Mouse (Mus musculus) layer of hippocampus, adult 2 months (tissue): Measurements from ENCODE around the gene Stk24. TPM values are rescaled to one million over a fixed set of nuclear protein-coding genes. Genes with fewer than 3 reads are reported as not detected.
A peak's percentile ranks its signal among the peaks of the same experiment; 100 is the strongest.

Experiments
- DNase-seq, 2 experiments: peaks; one replicate each; pipeline ENCODE4 v3.0.0; 2022; ENCODE audit warnings: low spot score in 2 of 2
- H3K27ac ChIP-seq: fragments of 200-600 bp; 2 replicates; pipeline ENCODE4 v1.8.1; 2022
- H3K4me3 ChIP-seq: fragments of 200-600 bp; 2 replicates; pipeline ENCODE4 v1.8.1; 2022; ENCODE audit warnings: mild to moderate bottlenecking
- CTCF ChIP-seq: fragments of 200-600 bp; conservative IDR thresholded peaks from 2 replicates; pipeline ENCODE4 v1.8.1; 2022; ENCODE audit warnings: antibody characterized with exemption, mild to moderate bottlenecking, moderate library complexity
- total RNA-seq, 2 experiments: library from RNA; stranded (reverse); gene quantifications; 2 replicates each; pipeline ENCODE4 v1.2.3; 2021

The Stk24 gene
- total RNA-seq, 2 experiments from 2014 or later, result 66.0 to 68.1 TPM

DNA sequence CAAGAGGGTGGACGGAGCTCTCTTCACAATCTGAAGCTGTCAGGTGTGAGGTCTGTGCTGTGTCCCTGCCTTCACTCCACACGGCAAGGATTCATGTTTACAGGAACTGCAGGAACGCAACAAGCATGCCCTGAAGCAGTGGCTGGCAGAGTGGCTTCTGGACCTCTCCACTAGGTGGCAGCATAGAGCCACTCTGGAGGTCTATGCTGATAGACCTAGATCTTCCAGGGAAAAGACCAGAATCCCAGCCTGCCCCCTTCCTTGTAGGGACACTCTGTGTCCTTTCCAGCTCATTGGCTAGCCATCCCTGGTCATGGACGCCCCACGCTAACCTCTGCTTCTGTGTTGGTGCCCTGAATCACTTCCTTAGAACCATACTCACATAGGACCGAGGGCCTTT, 100.7 kb downstream of the Stk24 start:
- TF ChIP-seq CTCF, result peak; percentile 96
- DNase-seq, result peak; percentile 76 to 91
- Histone ChIP-seq H3K4me3 (no peak overlapping the region), H3K27ac (no peak overlapping the region)

DNA sequence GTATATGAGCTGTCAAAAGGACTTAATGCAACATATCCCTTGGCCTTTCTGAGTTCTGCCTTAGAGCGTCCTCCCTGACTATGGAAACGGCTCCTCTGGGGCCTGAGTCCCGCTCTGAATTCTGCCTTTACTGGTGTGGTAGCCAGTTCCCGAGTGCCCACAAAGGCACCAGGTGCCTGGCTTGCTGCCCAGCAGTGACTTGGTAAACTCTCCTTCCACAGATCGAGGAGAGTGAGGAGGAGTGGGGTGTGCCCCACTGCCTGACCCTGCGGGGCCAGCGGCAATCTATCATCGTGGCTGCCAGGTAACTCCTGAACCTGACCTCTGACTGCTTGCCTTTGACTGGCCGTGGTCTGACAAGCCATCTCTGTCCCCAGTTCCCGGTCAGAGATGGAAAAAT, 103.8 kb downstream of the Stk24 start:
- no peak overlapping the region for H3K27ac ChIP-seq
- H3K4me3 ChIP-seq, result no peak overlapping the region
- TF ChIP-seq CTCF, result no peak
- DNase-seq, result no peak

DNA sequence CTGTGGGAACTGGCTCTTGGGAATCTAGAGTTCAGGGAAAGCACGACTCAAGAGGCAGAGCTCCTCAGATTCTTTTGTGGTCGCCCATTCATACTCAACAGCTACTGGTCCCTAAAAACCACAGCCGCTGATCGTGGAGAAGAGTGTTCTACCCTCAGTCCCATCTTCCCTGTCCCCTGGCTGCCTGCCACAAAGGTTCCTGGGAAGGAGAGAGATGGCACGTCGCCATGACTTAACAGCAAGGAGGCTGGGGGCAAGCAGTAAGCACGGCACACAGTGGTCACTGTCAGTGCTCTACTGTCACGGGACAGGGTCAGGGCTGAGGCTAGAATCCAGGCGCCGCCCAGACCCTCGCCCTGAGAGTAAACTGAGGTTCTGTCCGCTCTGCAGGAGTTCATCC, 104.8 kb downstream of the Stk24 start:
- H3K27ac ChIP-seq, result no peak overlapping the region
- H3K4me3 ChIP-seq, result no peak overlapping the region
- no peak for TF ChIP-seq CTCF
- no peak for DNase-seq

DNA sequence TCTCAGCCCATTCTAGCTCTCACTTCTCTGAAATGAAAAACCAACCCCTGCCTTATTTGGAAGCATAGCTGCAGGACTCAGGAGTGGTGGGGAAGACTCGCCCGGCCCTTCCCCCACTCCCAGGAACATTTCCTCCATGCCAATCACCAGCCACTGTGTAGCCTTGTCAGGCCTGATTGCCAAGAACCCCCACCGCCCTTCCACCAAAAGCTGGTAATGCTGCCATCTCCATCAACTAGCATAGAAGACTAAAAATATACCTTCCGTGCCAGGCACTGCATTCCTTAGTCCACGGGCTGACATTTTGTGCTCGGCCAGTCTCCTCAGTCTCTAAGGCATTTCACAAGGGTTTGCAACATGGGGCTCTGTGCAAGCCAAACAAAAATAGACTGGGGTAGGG, 109.3 kb downstream of the Stk24 start:
- TF ChIP-seq CTCF, result no peak
- DNase-seq, result no peak
- H3K4me3 ChIP-seq, result no peak overlapping the region
- no peak overlapping the region for H3K27ac ChIP-seq

DNA sequence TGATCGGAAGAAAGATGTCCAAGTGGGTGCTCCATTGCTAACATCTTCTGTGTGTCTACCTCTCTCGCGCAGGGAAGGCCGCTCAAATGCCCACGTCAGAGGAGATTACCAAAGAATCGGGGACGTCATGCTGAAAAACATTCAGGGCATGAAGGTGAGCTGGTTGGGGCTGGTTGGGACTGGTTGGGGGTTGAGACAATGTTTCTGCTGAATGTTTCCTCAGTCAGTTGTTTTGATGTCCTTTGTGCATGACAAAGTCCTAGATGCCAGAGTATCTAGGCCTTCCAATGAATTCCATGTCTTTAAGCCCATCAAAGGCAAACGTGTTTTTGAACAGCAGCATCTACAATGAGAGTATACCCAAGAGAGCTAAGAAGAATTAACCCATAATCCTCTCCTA, 112.0 kb downstream of the Stk24 start:
- DNase-seq, result no peak
- no peak overlapping the region for H3K27ac ChIP-seq
- H3K4me3 ChIP-seq, result no peak overlapping the region
- no peak for TF ChIP-seq CTCF

DNA sequence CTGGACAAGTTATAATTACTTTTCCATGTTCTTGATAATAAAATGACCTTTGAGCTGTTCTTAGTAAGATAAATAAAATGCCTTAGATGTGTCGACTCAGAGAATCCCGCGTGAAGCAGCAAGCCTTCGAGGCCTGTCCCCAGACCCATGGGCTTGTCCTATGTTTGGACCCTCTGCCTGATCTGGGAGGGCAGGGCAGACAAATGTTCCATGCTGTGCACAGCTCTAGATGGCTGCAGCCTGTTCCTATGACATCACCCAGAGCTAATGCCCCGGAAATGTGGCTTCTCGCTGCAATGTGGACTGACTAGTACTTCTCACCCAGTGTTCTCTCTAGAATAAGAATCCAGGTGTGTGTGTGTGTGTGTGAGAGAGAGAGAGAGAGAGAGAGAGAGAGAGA, 115.4 kb downstream of the Stk24 start:
- Histone ChIP-seq H3K27ac (no peak overlapping the region), H3K4me3 (no peak overlapping the region)
- no peak for TF ChIP-seq CTCF
- no peak for DNase-seq

DNA sequence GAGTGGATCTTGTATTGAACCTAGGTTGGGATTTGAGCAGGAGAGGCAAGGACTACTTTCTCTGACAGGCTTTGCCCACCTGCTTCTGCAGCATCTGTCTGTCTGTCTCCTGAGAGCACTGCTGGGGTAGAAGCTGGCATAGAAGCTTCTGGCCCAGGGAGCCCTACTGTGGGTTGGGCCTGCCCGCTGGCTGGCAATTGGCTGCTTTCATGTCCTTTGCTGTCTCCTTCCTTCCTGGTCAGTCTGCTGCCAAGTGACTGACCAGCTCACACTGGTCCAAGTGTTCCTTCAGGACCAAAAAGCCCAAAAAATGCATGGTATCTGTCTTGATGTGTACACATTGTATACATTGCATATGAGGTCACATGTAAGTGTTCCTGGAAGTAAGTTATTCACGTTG, 115.9 kb downstream of the Stk24 start:
- no peak for TF ChIP-seq CTCF
- DNase-seq, result no peak
- no peak overlapping the region for H3K4me3 ChIP-seq
- no peak overlapping the region for H3K27ac ChIP-seq

DNA sequence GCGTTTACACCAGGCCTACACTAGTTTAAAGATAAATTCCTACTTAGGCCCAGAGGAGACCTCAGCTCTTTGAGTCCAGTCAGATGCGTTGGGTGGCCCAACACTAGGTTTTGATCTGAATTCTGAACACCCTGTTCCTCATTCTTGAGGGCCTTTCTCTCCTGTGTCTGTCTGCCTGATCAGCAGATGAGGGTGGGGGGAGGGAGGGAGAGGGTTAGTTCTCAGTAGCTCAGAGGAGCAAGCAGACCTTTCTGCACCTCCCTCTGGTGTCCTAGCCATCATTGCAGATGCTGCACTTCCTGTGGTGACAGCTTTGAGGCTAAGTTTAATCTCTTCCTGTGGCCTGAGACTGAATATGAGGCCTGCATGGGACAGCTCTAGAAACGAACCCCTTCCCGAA, 117.2 kb downstream of the Stk24 start:
- DNase-seq, result no peak
- H3K27ac ChIP-seq, result no peak overlapping the region
- TF ChIP-seq CTCF, result no peak
- no peak overlapping the region for H3K4me3 ChIP-seq

DNA sequence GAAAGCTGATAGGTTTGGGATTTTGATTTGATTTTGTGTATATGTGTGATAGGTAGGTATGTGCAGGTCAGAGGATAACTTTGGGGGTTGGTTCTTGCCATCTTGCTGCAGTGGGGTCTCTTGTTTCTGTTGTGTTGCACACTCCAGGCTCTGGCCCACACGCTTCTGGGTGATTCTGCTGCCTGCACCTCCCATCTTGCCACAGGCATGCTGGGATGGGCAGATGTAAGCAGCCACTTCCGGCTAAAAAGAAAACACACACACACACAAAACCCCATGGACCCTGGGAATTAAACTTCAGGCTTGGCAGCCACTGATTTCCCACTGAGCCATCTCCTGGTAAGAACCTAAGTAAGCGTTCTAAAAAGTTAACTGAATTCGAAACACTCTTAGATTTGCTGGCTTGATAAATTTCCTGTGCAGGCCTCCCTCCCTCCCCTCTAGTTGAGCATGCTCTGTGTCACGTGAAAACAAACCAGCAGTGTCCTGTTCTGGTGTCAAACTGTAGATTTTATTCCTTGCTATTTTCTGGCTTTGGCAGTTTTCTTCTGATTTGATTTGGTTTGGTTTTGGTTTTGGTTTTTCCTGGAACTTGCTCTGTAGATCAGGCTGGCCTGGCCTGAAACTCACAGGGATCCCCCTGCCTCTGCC, 118.5 kb downstream of the Stk24 start:
- no peak overlapping the region for H3K4me3 ChIP-seq
- H3K27ac ChIP-seq, result no peak overlapping the region
- no peak for DNase-seq
- no peak for TF ChIP-seq CTCF

DNA sequence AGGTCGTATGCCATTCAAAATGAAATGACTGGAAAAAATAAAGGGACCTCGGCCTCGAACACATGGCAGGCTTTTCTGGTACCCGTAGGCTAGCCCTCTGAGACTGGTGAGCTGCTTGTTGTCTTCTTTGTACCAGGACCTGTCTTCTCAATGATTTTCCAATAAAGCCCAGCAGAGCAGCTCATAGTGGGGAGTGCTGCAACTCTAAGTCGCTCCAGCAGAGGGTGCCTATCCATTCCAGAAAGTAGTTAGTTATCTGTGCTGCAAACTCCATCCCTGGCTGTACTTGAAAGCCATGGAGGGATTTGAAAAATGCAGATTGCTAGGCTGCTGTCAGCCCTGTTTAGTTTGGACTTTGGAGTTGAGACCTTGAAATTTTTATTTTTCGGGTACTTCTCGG, 120.0 kb downstream of the Stk24 start:
- Histone ChIP-seq H3K27ac (no peak overlapping the region), H3K4me3 (no peak overlapping the region)
- DNase-seq, result peak; percentile 55 to 69
- peak; percentile 88 for TF ChIP-seq CTCF

DNA sequence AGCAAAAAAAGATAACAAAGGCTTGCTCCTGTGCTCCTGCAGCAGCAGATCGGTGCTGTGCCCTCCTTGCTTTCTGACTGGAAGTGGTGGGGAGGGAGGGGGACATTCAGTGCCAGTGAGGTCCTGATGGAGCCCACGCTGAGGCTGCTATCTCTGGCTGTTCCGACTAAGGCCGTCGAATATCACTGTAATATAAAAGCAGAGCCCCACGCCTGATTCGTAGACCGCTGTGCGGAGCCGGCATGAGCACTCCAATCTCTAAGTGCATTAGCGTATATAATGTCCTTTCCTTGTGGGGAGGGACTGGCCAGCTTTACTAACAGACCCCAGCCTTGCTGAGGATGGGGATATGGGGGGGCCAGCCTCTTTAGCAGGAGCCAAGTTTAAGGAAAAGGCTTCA, 120.5 kb downstream of the Stk24 start:
- Histone ChIP-seq H3K4me3 (no peak overlapping the region), H3K27ac (no peak overlapping the region)
- no peak for TF ChIP-seq CTCF
- DNase-seq, result no peak

DNA sequence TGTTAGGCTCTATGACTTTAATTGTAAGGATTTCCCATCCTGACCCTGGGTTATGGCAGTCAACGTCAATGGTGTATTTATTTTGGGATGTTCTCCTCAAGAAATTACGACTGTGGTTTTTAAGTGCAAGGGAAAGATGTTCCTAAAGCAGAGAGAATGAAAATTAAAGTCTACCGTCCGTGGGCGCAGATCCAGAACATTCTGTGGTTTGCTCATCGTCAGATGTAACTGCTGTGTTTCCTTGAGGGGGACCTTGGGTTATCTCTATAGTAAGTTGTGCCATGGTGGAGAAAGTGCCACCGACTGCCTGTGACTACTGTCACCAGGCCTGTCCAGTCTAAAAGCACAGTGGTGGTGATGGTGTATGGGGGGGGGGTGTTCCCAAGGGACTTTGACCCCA, 122.9 kb downstream of the Stk24 start:
- Histone ChIP-seq H3K27ac (no peak overlapping the region), H3K4me3 (no peak overlapping the region)
- no peak for TF ChIP-seq CTCF
- no peak for DNase-seq

DNA sequence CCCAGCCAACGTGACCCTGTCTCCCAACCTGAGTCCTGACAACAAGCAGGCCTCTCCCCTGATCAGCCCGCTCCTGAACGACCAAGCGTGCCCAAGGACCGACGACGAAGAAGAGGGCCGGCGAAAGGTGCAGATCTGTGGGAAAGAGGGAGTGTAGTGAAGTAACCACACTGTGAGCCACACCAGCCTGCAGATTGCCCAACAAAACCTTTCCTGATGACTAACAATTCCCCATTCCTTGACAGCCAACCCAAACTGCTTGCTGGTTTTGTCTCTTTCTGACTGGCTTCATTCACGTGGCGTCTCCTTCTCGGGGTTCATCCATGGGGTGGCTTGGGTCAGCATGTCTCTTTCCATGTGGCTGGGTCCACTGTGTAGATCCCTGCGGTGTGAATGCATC, 124.3 kb downstream of the Stk24 start:
- Histone ChIP-seq H3K27ac (no peak overlapping the region), H3K4me3 (no peak overlapping the region)
- no peak for TF ChIP-seq CTCF

DNA sequence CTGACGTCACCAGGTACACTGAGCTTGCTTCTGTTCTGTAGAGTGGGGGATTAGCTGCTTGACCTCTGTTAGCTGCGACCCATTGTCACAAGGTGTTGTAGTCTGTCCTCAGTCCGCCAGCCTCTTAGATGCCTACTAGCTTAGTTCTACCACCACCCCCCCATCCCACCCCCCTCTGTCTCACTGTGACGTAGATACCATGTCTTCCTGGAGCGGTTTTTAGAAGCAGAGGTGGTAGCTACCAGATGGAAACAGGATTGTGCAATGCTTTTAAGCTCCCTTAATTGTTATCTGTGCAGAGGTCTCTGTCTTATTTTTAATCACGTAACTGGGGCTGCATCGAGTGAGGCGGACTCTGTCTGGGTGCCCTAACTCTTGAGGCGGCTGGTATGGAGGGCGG, 124.9 kb downstream of the Stk24 start:
- Histone ChIP-seq H3K27ac (no peak overlapping the region), H3K4me3 (no peak overlapping the region)
- TF ChIP-seq CTCF, result no peak
- no peak for DNase-seq

More for the DNA sequence above, 124.3 kb downstream of the Stk24 start:
- no peak for DNase-seq

DNA sequence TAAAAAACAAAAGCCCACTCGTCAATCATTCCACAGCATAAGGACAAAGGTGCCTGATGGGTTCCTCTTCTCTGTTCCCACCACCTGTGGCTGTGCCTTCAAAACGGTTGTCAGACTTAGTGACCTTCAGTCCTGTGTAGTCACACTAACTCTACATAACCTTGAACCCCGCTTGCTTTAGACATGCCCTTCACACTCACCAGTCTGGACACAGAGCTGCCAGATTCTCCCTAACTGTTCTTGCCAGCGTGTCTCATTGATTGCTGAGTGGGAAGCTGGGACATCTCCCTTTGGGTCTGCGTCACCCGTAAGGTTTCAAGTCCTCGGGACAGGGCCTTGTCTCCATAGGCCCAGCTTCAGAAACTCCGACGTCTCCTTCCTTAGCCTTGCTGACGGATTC, 127.3 kb downstream of the Stk24 start:
- DNase-seq, result no peak
- no peak for TF ChIP-seq CTCF
- Histone ChIP-seq H3K4me3 (no peak overlapping the region), H3K27ac (no peak overlapping the region; the same call in 1 of the 2 replicates)
